Mouse (Mus musculus): ENCODE measurements around the gene Letm1.

GRCm38 (mm10) chr5:33721541-33722265, 60.9 kb downstream of the Letm1 start, which contains the start of gene Fgfr3:
- TF ChIP-seq EP300 (optimal IDR thresholded peaks at IDR 0.05) (no peak), CTCF (IDR thresholded peaks at IDR 0.05; ENCODE audit: low read depth) (peak; percentile 51)
